In genomic region chr9:20642896-20643466, GRCm38 (mm10) we compare ENCODE assay signal across 8 mouse cellular contexts. TPM values are rescaled to one million over a fixed set of nuclear protein-coding genes. Genes with fewer than 3 reads are reported as not detected.
A peak's percentile ranks its signal among the peaks of the same experiment; 100 is the strongest.
DNase-seq lines count a peak whose midpoint lies in the region; ATAC-seq and TF ChIP-seq lines count a peak whose summit lies in the region.

No protein-coding gene starts in this region.

- H3K27me3 ChIP-seq in forebrain, postnatal 0 days (ENCODE audit: insufficient read depth, low read length) = no peaks in the 10 kb centered on the region

- peaks cover 21% of the 10 kb centered on the region; the same call in 1 of the 2 replicates for H3K4me1 ChIP-seq in forebrain, postnatal 0 days (ENCODE audit: insufficient read depth)

- DNase-seq in Muller cell, postnatal 12 days (ENCODE audit: inconsistent ontology term) = peak; percentile 86
- peak; percentile 73 for DNase-seq in c-Kit-positive CD71-positive TER-119-positive erythroid progenitor cells, embryonic 14.5 days (ENCODE audit: low spot score)
- DNase-seq in forebrain, postnatal 0 days = peak; percentile 89
- DNase-seq in layer of hippocampus, postnatal 10 days (ENCODE audit: low spot score in 2 of 2) = peak; percentile 77 to 80
- DNase-seq in lung, postnatal 36 days = peak; percentile 94
- peak; percentile 96 for DNase-seq in retina, postnatal 1 day
- peak; percentile 60 for DNase-seq in urinary bladder, postnatal 25 days (ENCODE audit: low spot score)

- peak overlapping the region; percentile 73 for H3K9ac ChIP-seq in forebrain, postnatal 0 days

- peak overlapping the region; percentile 78 for H3K4me2 ChIP-seq in forebrain, postnatal 0 days (ENCODE audit: low read depth)

- H3K9me3 ChIP-seq in forebrain, postnatal 0 days (ENCODE audit: low read length) = no peaks in the 10 kb centered on the region

- H3K27ac ChIP-seq in forebrain, postnatal 0 days (ENCODE audit: low read depth, low read length) = peak overlapping the region; percentile 79

- peaks cover 24% of the 10 kb centered on the region for H3K36me3 ChIP-seq in forebrain, postnatal 0 days (ENCODE audit: insufficient read depth)

- peak; percentile 78 for ATAC-seq in forebrain, postnatal 0 days
- peak; percentile 77 to 83 for ATAC-seq in hematopoietic stem cell, adult 5-6 weeks (replicated peaks in 1 of 2; ENCODE audit: insufficient read depth in 1 of 2, low FRiP score in 2 of 2, low TSS enrichment in 1 of 2, low read depth in 1 of 2, poor library complexity in 2 of 2, severe bottlenecking in 2 of 2)

- TF ChIP-seq CTCF in forebrain, postnatal 0 days (IDR thresholded peaks at IDR 0.05; ENCODE audit: low read depth) = peak; percentile 14

- 2% methylated on average over 30 of the region's 30 CpGs for WGBS in forebrain, postnatal 0 days

- peak overlapping the region; percentile 65 for H3K4me3 ChIP-seq in forebrain, postnatal 0 days (ENCODE audit: low read depth, low read length)

RNA-seq across cellular contexts. Expression of gene Ubl5, which starts 0.3 kb away (rescaled TPM):
- 166 and 215 TPM in 2 replicates for total RNA-seq in forebrain, postnatal 0 days (2014; rRNA removed)
- polyA plus RNA-seq in forebrain, postnatal 0 days (2015; fragmentation: Nextera tagmentation; extraction: Ambion mirVana) = 533 and 690 TPM in 2 replicates
- total RNA-seq in hematopoietic stem cell, adult 5-6 weeks (2017) = 63.3 and 185 TPM in 2 replicates
- 100 to 1,000 TPM; 318 to 356 TPM for total RNA-seq in layer of hippocampus, postnatal 10 days (2021)

RNA-seq across cellular contexts. Expression of gene Fbxl12, which starts 1.6 kb away (rescaled TPM):
- total RNA-seq in forebrain, postnatal 0 days (2014; rRNA removed) = 15.6 and 18.7 TPM in 2 replicates
- polyA plus RNA-seq in forebrain, postnatal 0 days (2015; fragmentation: Nextera tagmentation; extraction: Ambion mirVana) = 12.5 and 13.4 TPM in 2 replicates
- 5.3 and 5.7 TPM in 2 replicates for total RNA-seq in hematopoietic stem cell, adult 5-6 weeks (2017)
- total RNA-seq in layer of hippocampus, postnatal 10 days (2021) = 10 to 100 TPM; 18.5 to 23.8 TPM

RNA-seq across cellular contexts. Expression of gene Pin1, which starts 8.9 kb away (rescaled TPM):
- 38.8 and 46.6 TPM in 2 replicates for total RNA-seq in forebrain, postnatal 0 days (2014; rRNA removed)
- polyA plus RNA-seq in forebrain, postnatal 0 days (2015; fragmentation: Nextera tagmentation; extraction: Ambion mirVana) = 62.0 and 76.0 TPM in 2 replicates
- total RNA-seq in hematopoietic stem cell, adult 5-6 weeks (2017) = 8.9 and 13.4 TPM in 2 replicates
- 10 to 100 TPM; 31.7 to 32.6 TPM for total RNA-seq in layer of hippocampus, postnatal 10 days (2021)

Comparison
In these comparisons a context has a peak if more than half of its experiments do, and no peak if none do; other contexts are left out.
1. Peak in every context shown above with its lines: DNase-seq, ATAC-seq, H3K4me3 ChIP-seq and H3K27ac ChIP-seq.